Mouse (Mus musculus) midbrain, embryonic 10.5 days (tissue): Measurements from ENCODE around the gene Prr3. TPM values are rescaled to one million over a fixed set of nuclear protein-coding genes. Genes with fewer than 3 reads are reported as not detected.
"Not testable (repeated sequence)": the region's sequence is repeated elsewhere in the genome, so short reads cannot be mapped to it uniquely, and the experiment has no call there.

ENCODE experiments used
- DNase-seq: peaks from one replicate; pipeline ENCODE4 v3.0.0-alpha.2; 2017; ENCODE audit warnings: low spot score
- H3K27ac ChIP-seq: fragments of 300-500 bp; sonication (generic); replicated peaks from 2 replicates; pipeline ENCODE4 v1.5.1; 2016; ENCODE audit warnings: mild to moderate bottlenecking
- H3K27me3 ChIP-seq: fragments of 300-500 bp; sonication (generic); 2 replicates; pipeline ENCODE4 v1.6.1; 2016; ENCODE audit warnings: low read depth, mild to moderate bottlenecking; ENCODE audit not compliant: poor library complexity, severe bottlenecking
- H3K36me3 ChIP-seq: fragments of 300-500 bp; sonication (generic); 2 replicates; pipeline ENCODE4 v1.6.1; 2016; ENCODE audit warnings: mild to moderate bottlenecking, moderate library complexity
- H3K4me1 ChIP-seq: fragments of 300-500 bp; sonication (generic); 2 replicates; pipeline ENCODE4 v1.6.1; 2016
- H3K4me3 ChIP-seq: fragments of 300-500 bp; sonication (generic); 2 replicates; pipeline ENCODE4 v1.5.1; 2016; ENCODE audit warnings: mild to moderate bottlenecking, moderate library complexity
- H3K9me3 ChIP-seq: fragments of 300-500 bp; sonication (generic); replicated peaks from 2 replicates; pipeline ENCODE4 v1.6.1; 2016; ENCODE audit warnings: mild to moderate bottlenecking
- WGBS: fragments of 180-500 bp; shearing (Covaris S2); methylation state at CpG from one replicate; pipeline ENCODE4 v1.1.7; 2016; 5-methylcytosine and 5-hydroxymethylcytosine counted together
- polyA plus RNA-seq: library from polyadenylated mRNA; unstranded; fragments of >200 nt; fragmentation: Nextera tagmentation; extraction: Ambion mirVana; gene quantifications from 2 replicates; pipeline ENCODE4 v1.2.1, GENCODE M21; 2016

Prr3 gene
- polyA plus RNA-seq, 1 experiment from 2014 or later: 45.3 TPM

- Histone ChIP-seq H3K4me3 (no peak overlapping the region), H3K36me3 (peaks cover 50% of the 10 kb centered on the region), H3K9me3 (no peaks in the 10 kb centered on the region), H3K27me3 (no peaks in the 10 kb centered on the region), H3K4me1 (no peaks in the 10 kb centered on the region), H3K27ac (no peak overlapping the region)
- 79% methylated on average over 8 of the region's 8 CpGs for WGBS
- DNase-seq: no peak
Measured at GRCm38 (mm10) chr17:35954665-35955064, 25.4 kb downstream of the Prr3 start.

DNA sequence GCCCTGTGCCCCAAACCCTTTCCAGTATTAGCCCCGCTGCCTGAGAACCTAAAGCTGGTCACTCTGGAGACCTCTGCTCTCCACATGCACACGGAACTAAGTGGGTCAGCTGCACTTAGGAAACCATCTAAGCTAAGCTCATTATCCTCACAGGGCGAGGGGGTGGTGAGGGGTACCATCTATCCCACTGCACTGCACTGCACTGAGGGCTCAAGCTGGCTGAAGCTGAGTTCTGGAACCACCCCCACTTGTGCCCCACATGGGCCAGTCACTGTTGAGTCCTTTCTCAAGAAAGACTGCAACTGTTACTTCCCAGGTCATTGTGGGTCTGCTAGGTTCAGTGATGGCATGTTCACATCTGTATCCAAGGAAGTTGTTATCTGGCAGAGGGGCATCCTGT, 27.5 kb downstream of the Prr3 start:
- 82% methylated on average over 2 of the region's 3 CpGs for WGBS
- H3K27me3 ChIP-seq, H3K4me1 ChIP-seq, H3K4me3 ChIP-seq, DNase-seq, H3K9me3 ChIP-seq, H3K27ac ChIP-seq: not testable (repeated sequence)
- H3K36me3 ChIP-seq: peaks cover 29% of the 10 kb centered on the region

DNA sequence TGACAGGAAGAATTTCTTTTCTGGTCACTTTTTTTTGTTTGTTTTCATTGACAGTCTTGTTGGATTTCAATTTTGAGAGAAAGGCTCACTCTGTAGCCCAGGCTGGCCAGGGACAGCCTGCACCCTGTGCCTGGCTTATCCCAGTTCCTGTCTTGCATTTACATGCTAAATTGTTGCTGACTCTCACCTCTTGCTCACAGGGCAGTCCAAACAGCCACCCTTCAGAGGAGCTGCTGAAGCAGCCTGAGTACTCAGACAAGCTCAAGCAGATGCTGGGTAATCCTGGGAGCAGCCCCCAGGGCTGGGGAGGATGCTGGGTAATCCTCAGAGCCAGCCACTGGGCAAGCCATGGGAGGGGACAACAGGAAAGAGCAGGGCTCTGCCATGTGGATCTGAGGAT, 29.1 kb downstream of the Prr3 start:
- H3K27ac ChIP-seq, H3K27me3 ChIP-seq: not testable (repeated sequence)

DNA sequence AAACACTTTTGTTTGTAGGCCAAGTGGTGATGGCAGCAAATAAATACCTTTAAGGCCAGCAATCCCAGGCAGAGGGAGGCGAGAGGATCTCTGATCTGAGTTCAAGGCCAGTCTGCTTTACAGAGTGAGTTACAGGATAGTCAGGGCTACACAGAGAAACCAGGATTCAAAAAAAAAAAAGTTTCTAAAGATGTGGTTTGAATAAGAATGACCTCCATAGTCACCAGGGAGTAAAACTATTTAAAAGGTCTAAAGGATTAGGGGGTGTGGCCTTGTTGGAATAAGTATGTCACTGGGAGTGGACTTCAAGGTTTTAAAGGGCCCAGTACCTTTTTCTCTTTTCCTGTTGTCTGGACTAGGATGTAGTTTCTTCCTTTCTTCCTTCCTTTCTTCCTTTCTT, 40.1 kb downstream of the Prr3 start:
- WGBS: 59% methylated on average over 1 of the region's 1 CpGs
- no peaks in the 10 kb centered on the region for H3K27me3 ChIP-seq

More for the DNA sequence above, 29.1 kb downstream of the Prr3 start:
- H3K9me3 ChIP-seq, H3K4me1 ChIP-seq, H3K4me3 ChIP-seq, DNase-seq: not testable (repeated sequence)
- H3K36me3 ChIP-seq: peaks cover 13% of the 10 kb centered on the region

GRCm38 (mm10) chr17:35939108-35939507, 40.9 kb downstream of the Prr3 start:
- Histone ChIP-seq H3K9me3 (peaks cover 3% of the 10 kb centered on the region; the same call in 1 of the 2 replicates), H3K27ac (no peak overlapping the region), H3K4me3 (no peak overlapping the region), H3K27me3 (no peaks in the 10 kb centered on the region), H3K4me1 (no peaks in the 10 kb centered on the region), H3K36me3 (no peaks in the 10 kb centered on the region)
- DNase-seq: no peak
- WGBS: 65% methylated on average over 2 of the region's 2 CpGs

More for the DNA sequence above, 40.1 kb downstream of the Prr3 start:
- Histone ChIP-seq H3K4me3 (no peak overlapping the region), H3K9me3 (peaks cover 3% of the 10 kb centered on the region; the same call in 1 of the 2 replicates), H3K27ac (no peak overlapping the region), H3K4me1 (no peaks in the 10 kb centered on the region), H3K36me3 (no peaks in the 10 kb centered on the region)
- DNase-seq: no peak

- Histone ChIP-seq H3K36me3 (peaks cover 2% of the 10 kb centered on the region), H3K27ac (no peak overlapping the region), H3K4me1 (no peaks in the 10 kb centered on the region), H3K9me3 (peaks cover 3% of the 10 kb centered on the region; the same call in 1 of the 2 replicates), H3K4me3 (no peak overlapping the region), H3K27me3 (no peaks in the 10 kb centered on the region)
- DNase-seq: peak; percentile 45
- 52% methylated on average over 2 of the region's 2 CpGs for WGBS
Measured at GRCm38 (mm10) chr17:35937700-35938348, 42.2 kb downstream of the Prr3 start.

DNA sequence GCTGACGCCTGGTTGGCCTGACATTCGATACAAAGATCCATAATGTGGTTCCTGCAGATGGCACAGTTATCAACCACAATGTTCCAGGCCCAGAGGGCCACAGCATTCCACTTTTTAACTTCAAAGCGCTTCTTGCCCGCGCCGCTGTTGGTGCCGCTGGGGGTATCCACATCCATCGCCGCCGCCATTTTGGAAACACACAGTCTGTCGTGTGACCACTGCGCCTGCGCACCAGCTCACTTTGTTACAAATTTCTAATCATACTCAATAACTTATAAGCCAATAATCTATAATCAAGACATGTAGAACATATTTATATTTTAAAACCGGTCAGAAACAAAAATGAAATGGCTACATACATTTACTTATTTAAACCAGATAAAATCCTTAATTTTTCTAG, 44.3 kb downstream of the Prr3 start:
- H3K27ac ChIP-seq, DNase-seq, H3K4me3 ChIP-seq, H3K9me3 ChIP-seq, H3K27me3 ChIP-seq, H3K4me1 ChIP-seq: not testable (repeated sequence)
- 87% methylated on average over 14 of the region's 14 CpGs for WGBS
- peaks cover 21% of the 10 kb centered on the region for H3K36me3 ChIP-seq

GRCm38 (mm10) chr17:35932608-35933007, 47.4 kb downstream of the Prr3 start:
- Histone ChIP-seq H3K4me3 (no peak overlapping the region), H3K9me3 (no peaks in the 10 kb centered on the region), H3K27ac (no peak overlapping the region), H3K36me3 (peaks cover 52% of the 10 kb centered on the region), H3K27me3 (no peaks in the 10 kb centered on the region), H3K4me1 (no peaks in the 10 kb centered on the region)
- 93% methylated on average over 4 of the region's 4 CpGs for WGBS
- DNase-seq: no peak

- no peak for DNase-seq
- no peaks in the 10 kb centered on the region for H3K9me3 ChIP-seq
- H3K27ac ChIP-seq: no peak overlapping the region
- no peaks in the 10 kb centered on the region for H3K27me3 ChIP-seq
- H3K4me1 ChIP-seq: no peaks in the 10 kb centered on the region
- peaks cover 71% of the 10 kb centered on the region for H3K36me3 ChIP-seq
- H3K4me3 ChIP-seq: no peak overlapping the region
- 98% methylated on average over 12 of the region's 12 CpGs for WGBS
Measured at GRCm38 (mm10) chr17:35930627-35931026, 49.4 kb downstream of the Prr3 start.

DNA sequence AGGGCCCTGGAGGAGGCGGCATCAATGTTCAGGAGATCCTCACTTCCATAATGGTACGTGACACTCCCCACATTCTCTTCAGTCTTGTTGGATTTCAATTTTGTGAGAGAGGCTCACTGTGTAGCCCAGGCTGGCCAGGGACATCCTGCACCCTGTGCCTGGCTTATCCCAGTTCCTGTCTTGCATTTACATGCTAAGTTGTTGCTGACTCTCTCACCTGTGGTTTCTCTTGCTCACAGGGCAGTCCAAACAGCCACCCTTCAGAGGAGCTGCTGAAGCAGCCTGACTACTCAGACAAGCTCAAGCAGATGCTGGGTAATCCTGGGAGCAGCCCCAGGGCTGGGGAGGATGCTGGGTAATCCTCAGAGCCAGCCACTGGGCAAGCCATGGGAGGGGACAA, 50.5 kb downstream of the Prr3 start:
- 100% methylated on average over 2 of the region's 2 CpGs for WGBS
- Histone ChIP-seq H3K27ac (no peak overlapping the region), H3K9me3 (no peaks in the 10 kb centered on the region), H3K4me1 (no peaks in the 10 kb centered on the region), H3K27me3 (no peaks in the 10 kb centered on the region), H3K36me3 (peaks cover 82% of the 10 kb centered on the region), H3K4me3 (no peak overlapping the region)
- DNase-seq: no peak

- peaks cover 96% of the 10 kb centered on the region for H3K36me3 ChIP-seq
- WGBS: 85% methylated on average over 1 of the region's 1 CpGs
- no peak overlapping the region for H3K27ac ChIP-seq
- no peaks in the 10 kb centered on the region for H3K4me1 ChIP-seq
- H3K9me3 ChIP-seq: no peaks in the 10 kb centered on the region
- DNase-seq: no peak
- H3K4me3 ChIP-seq: no peak overlapping the region
- H3K27me3 ChIP-seq: no peaks in the 10 kb centered on the region
Measured at GRCm38 (mm10) chr17:35927471-35927870, 52.6 kb downstream of the Prr3 start.

DNA sequence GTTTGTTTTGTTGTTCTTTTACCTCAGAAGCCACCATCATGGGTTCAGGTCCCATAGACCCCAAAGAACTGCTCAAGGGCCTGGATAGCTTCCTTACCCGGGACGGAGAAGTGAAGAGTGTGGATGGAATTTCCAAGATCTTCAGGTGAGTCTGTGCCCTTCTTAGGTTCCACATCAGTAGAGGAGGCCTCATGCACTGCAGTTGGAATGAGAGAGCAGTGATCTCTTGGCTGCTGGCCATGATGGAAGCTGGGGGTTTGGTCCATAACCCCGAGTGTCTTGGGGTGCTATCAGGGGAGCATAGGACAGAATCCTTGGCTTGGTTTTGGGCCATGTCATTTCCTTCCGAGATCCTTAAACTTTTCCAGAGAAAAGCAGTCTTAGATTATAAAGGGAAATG, 56.8 kb downstream of the Prr3 start:
- 93% methylated on average over 4 of the region's 4 CpGs for WGBS

GRCm38 (mm10) chr17:35922566-35922965, 57.5 kb downstream of the Prr3 start:
- Histone ChIP-seq H3K4me3 (no peak overlapping the region), H3K9me3 (no peaks in the 10 kb centered on the region), H3K4me1 (peaks cover 23% of the 10 kb centered on the region), H3K36me3 (peaks cover 74% of the 10 kb centered on the region), H3K27ac (no peak overlapping the region), H3K27me3 (no peaks in the 10 kb centered on the region)
- 89% methylated on average over 3 of the region's 3 CpGs for WGBS
- no peak for DNase-seq

More for the DNA sequence above, 56.8 kb downstream of the Prr3 start:
- Histone ChIP-seq H3K9me3 (no peaks in the 10 kb centered on the region), H3K4me1 (peaks cover 23% of the 10 kb centered on the region), H3K4me3 (no peak overlapping the region), H3K27me3 (no peaks in the 10 kb centered on the region), H3K27ac (no peak overlapping the region), H3K36me3 (peaks cover 78% of the 10 kb centered on the region)
- DNase-seq: no peak
